Mouse (Mus musculus) cerebellum, adult 9-10 months (tissue): Measurements from ENCODE around the gene Rfxap.
"Not testable (repeated sequence)": the region's sequence is repeated elsewhere in the genome, so short reads cannot be mapped to it uniquely, and the experiment has no call there.

ENCODE experiments used
- DNase-seq: peaks from one replicate; pipeline ENCODE4 v3.0.0; 2022

Gene Rfxap

GRCm38 (mm10) chr3:54766034-54766433 lies 41.6 kb downstream of the Rfxap start:
- DNase-seq, result no peak

- DNase-seq, result not testable (repeated sequence)
Measured at GRCm38 (mm10) chr3:54765521-54765920, 42.1 kb downstream of the Rfxap start.

GRCm38 (mm10) chr3:54764418-54764817 lies 43.2 kb downstream of the Rfxap start:
- DNase-seq, result peak; percentile 60

- DNase-seq, result no peak
Measured at GRCm38 (mm10) chr3:54761258-54761657, 46.3 kb downstream of the Rfxap start.

- DNase-seq, result no peak
Measured at GRCm38 (mm10) chr3:54760321-54761115, 47.1 kb downstream of the Rfxap start.

- DNase-seq, result no peak
Measured at GRCm38 (mm10) chr3:54759211-54759610, 48.4 kb downstream of the Rfxap start.

- DNase-seq, result no peak
Measured at GRCm38 (mm10) chr3:54757446-54757845, 50.1 kb downstream of the Rfxap start.

- peak; percentile 48 for DNase-seq
Measured at GRCm38 (mm10) chr3:54756058-54756457, 51.5 kb downstream of the Rfxap start.

- DNase-seq, result peak; percentile 79
Measured at GRCm38 (mm10) chr3:54755145-54756041, 52.2 kb downstream of the Rfxap start, which contains the start of gene Smad9. Smad9 (plus strand) TSS chr3:54755582.

- no peak for DNase-seq
Measured at GRCm38 (mm10) chr3:54753411-54753810, 54.2 kb downstream of the Rfxap start.
